9 mouse cellular contexts compared by ENCODE assay signal in genomic region chr12:33360729-33361128, GRCm38 (mm10). TPM values are rescaled to one million over a fixed set of nuclear protein-coding genes. Genes with fewer than 3 reads are reported as not detected.
DNase-seq lines count a peak whose midpoint lies in the region; ATAC-seq lines count a peak whose summit lies in the region.
"Had no signal": no experiment of that assay in that cellular context is flagged by ENCODE, and none has a peak within 500 bp of the region (broad histone marks: within the 10 kb centered on the region; RNA-seq: fewer than 3 reads in every experiment).

No protein-coding gene starts in this region.

- WGBS in neural tube, embryonic 13.5 days: 53% methylated on average over 6 of the region's 6 CpGs

- intact Hi-C loops in heart, postnatal 14 days (cut with DNase I): no loop called here

- H3K9ac ChIP-seq in neural tube, embryonic 13.5 days: no peak overlapping the region
- H3K9ac ChIP-seq: heart, embryonic 15.5 days had no signal

- no peak overlapping the region for H3K4me2 ChIP-seq in neural tube, embryonic 13.5 days
- H3K4me2 ChIP-seq: heart, embryonic 15.5 days had no signal

- peak; percentile 28 to 50 for DNase-seq in adrenal gland, adult 18-20 months (ENCODE audit: low spot score in 2 of 2)
- DNase-seq in adrenal gland, postnatal 4 days (ENCODE audit: low spot score in 2 of 2): no peak
- DNase-seq in neural tube, embryonic 10.5 days (ENCODE audit: extremely low spot score, low spot score): no peak
- DNase-seq in heart, postnatal 14 days: peak; percentile 71 to 81
- DNase-seq in left cerebral cortex, adult 9 months (ENCODE audit: low spot score in 2 of 2): peak; percentile 31 to 85
- no peak for DNase-seq in urinary bladder, adult 2 months (ENCODE audit: low spot score)

- ATAC-seq in neural tube, embryonic 13.5 days (ENCODE audit: low read depth): peak; percentile 56; the same call in 1 of the 2 replicates
- no peak for ATAC-seq in monocyte, adult 5-6 weeks (replicated peaks; ENCODE audit: insufficient number of reproducible peaks, low FRiP score, low TSS enrichment, poor library complexity, severe bottlenecking)

- H3K4me3 ChIP-seq in neural tube, embryonic 13.5 days: no peak overlapping the region
- H3K4me3 ChIP-seq: heart, embryonic 15.5 days had no signal

- H3K36me3 ChIP-seq in neural tube, embryonic 13.5 days: peaks cover 26% of the 10 kb centered on the region
- H3K36me3 ChIP-seq: heart, embryonic 15.5 days had no signal

- peaks cover 22% of the 10 kb centered on the region for H3K4me1 ChIP-seq in neural tube, embryonic 13.5 days (replicated peaks)

- H3K27ac ChIP-seq in neural tube, embryonic 13.5 days (replicated peaks): peak overlapping the region; percentile 34; the same call in 1 of the 2 replicates
- H3K27ac ChIP-seq: heart, embryonic 15.5 days had no signal

- no peaks in the 10 kb centered on the region for H3K27me3 ChIP-seq in neural tube, embryonic 13.5 days
- H3K27me3 ChIP-seq: heart, embryonic 15.5 days had no signal

- H3K9me3 ChIP-seq in neural tube, embryonic 13.5 days: no peaks in the 10 kb centered on the region
- H3K9me3 ChIP-seq: heart, embryonic 15.5 days had no signal

RNA-seq across cellular contexts. Expression of gene Efcab10, which starts 33.9 kb away (rescaled TPM):
- 1 to 10 TPM in 1 of 2 experiments, under 1 TPM in 1; 0.48 to 2.0 TPM for total RNA-seq in adrenal gland, adult 18-20 months (2021)
- total RNA-seq in adrenal gland, postnatal 4 days (2021): not detected
- polyA plus RNA-seq in neural tube, embryonic 13.5 days (2015; fragmentation: Nextera tagmentation; extraction: Ambion mirVana): 2.2 and 3.0 TPM in 2 replicates
- total RNA-seq in heart, postnatal 14 days (2021): under 1 TPM in 1 of 2 experiments, not detected in 1; 0.45 TPM
- not detected in 2 replicates for polyA plus RNA-seq in urinary bladder, adult 2 months (2012; rRNA removed)
- total RNA-seq in monocyte, adult 5-6 weeks (2017): not detected in 3 replicates

Comparison
In these comparisons a context has a peak if more than half of its experiments do, and no peak if none do; other contexts are left out.
1. DNase-seq: peak in adrenal gland, adult 18-20 months (2 of 2), heart, postnatal 14 days (2 of 2) and left cerebral cortex, adult 9 months (2 of 2); none in adrenal gland, postnatal 4 days (0 of 2), neural tube, embryonic 10.5 days (single experiment) and urinary bladder, adult 2 months (single experiment).